Mouse (Mus musculus) adipocyte (in vitro differentiated cells): ENCODE results near the gene Neu1.
A peak's percentile ranks its signal among the peaks of the same experiment; 100 is the strongest.
"Not testable (repeated sequence)": the region's sequence is repeated elsewhere in the genome, so short reads cannot be mapped to it uniquely, and the experiment has no call there.

Source experiments
- DNase-seq: peaks from one replicate; pipeline ENCODE4 v3.0.0-alpha.2; 2016; ENCODE audit warnings: low spot score

Neu1 gene

GRCm38 (mm10) chr17:34948721-34949552 is 17.9 kb downstream of the Neu1 start:
- DNase-seq = not testable (repeated sequence)

GRCm38 (mm10) chr17:34949553-34949969 is 18.5 kb downstream of the Neu1 start:
- DNase-seq = no peak

- DNase-seq = no peak
Measured at GRCm38 (mm10) chr17:34950514-34951455, 19.7 kb downstream of the Neu1 start.

- DNase-seq = no peak
Measured at GRCm38 (mm10) chr17:34951636-34952377, 20.8 kb downstream of the Neu1 start.

- DNase-seq = peak; percentile 90
Measured at GRCm38 (mm10) chr17:34952378-34953040, 21.5 kb downstream of the Neu1 start.

- no peak for DNase-seq
Measured at GRCm38 (mm10) chr17:34953258-34953657, 22.2 kb downstream of the Neu1 start.

- no peak for DNase-seq
Measured at GRCm38 (mm10) chr17:34953904-34954303, 22.9 kb downstream of the Neu1 start.

GRCm38 (mm10) chr17:34954831-34955230 is 23.8 kb downstream of the Neu1 start:
- DNase-seq = no peak

- DNase-seq = peak; percentile 49
Measured at GRCm38 (mm10) chr17:34955884-34956283, 24.8 kb downstream of the Neu1 start.

GRCm38 (mm10) chr17:34956340-34956739 is 25.3 kb downstream of the Neu1 start:
- DNase-seq = peak; percentile 60

GRCm38 (mm10) chr17:34957291-34957690 is 26.2 kb downstream of the Neu1 start:
- DNase-seq = not testable (repeated sequence)

GRCm38 (mm10) chr17:34957966-34958365 is 26.9 kb downstream of the Neu1 start:
- DNase-seq = not testable (repeated sequence)

- DNase-seq = not testable (repeated sequence)
Measured at GRCm38 (mm10) chr17:34958734-34959129, 27.7 kb downstream of the Neu1 start.

GRCm38 (mm10) chr17:34959130-34959778 is 28.2 kb downstream of the Neu1 start, which contains the start of gene Hspa1b:
Gene Hspa1b, minus strand, starts transcription at chr17:34959238.
- peak; percentile 92 for DNase-seq

GRCm38 (mm10) chr17:34959881-34960515 is 28.9 kb downstream of the Neu1 start:
- peak; percentile 73 for DNase-seq

GRCm38 (mm10) chr17:34960702-34961493 is 29.8 kb downstream of the Neu1 start:
- no peak for DNase-seq

GRCm38 (mm10) chr17:34962125-34962524 is 31.1 kb downstream of the Neu1 start:
- no peak for DNase-seq

- DNase-seq = no peak
Measured at GRCm38 (mm10) chr17:34962841-34963240, 31.8 kb downstream of the Neu1 start.

- DNase-seq = peak; percentile 99
Measured at GRCm38 (mm10) chr17:34964640-34965049, 33.6 kb downstream of the Neu1 start.
